Mouse (Mus musculus) intestine, embryonic 14.5 days (tissue): ENCODE measurements around the gene Mmd. TPM values are rescaled to one million over a fixed set of nuclear protein-coding genes. Genes with fewer than 3 reads are reported as not detected.
"Not testable (repeated sequence)": the region's sequence is repeated elsewhere in the genome, so short reads cannot be mapped to it uniquely, and the experiment has no call there.

Experiments
- ATAC-seq: fragments of 200-750 bp; cut with Nextera tagmentation; replicated peaks from 2 replicates; pipeline ENCODE4 v1.8.0; 2017; ENCODE audit warnings: low read depth, moderate number of reproducible peaks, moderate TSS enrichment, moderate library complexity; ENCODE audit not compliant: low FRiP score, low TSS enrichment
- DNase-seq: peaks from one replicate; pipeline ENCODE4 v3.0.0-alpha.2; 2018; ENCODE audit warnings: low spot score
- H3K27ac ChIP-seq: fragments of 300-500 bp; sonication (generic); 2 replicates; pipeline ENCODE4 v1.5.1; 2014; ENCODE audit warnings: low read depth, mild to moderate bottlenecking, control low read depth
- H3K27me3 ChIP-seq: fragments of 300-500 bp; sonication (generic); replicated peaks from 2 replicates; pipeline ENCODE4 v1.6.1; 2014; ENCODE audit warnings: low read length, control low read depth; ENCODE audit not compliant: control insufficient read depth, insufficient read depth
- H3K36me3 ChIP-seq: fragments of 300-500 bp; sonication (generic); 2 replicates; pipeline ENCODE4 v1.6.1; 2014; ENCODE audit warnings: low read length, control low read depth; ENCODE audit not compliant: control insufficient read depth, insufficient read depth
- H3K4me1 ChIP-seq: fragments of 300-500 bp; sonication (generic); replicated peaks from 2 replicates; pipeline ENCODE4 v1.6.1; 2014; ENCODE audit warnings: low read length, control low read depth, mixed read lengths; ENCODE audit not compliant: control insufficient read depth, insufficient read depth
- H3K4me2 ChIP-seq: fragments of 300-500 bp; sonication (generic); 2 replicates; pipeline ENCODE4 v1.6.1; 2014; ENCODE audit warnings: low read length
- H3K4me3 ChIP-seq: fragments of 300-500 bp; sonication (generic); 2 replicates; pipeline ENCODE4 v1.5.1; 2014; ENCODE audit warnings: low read depth, low read length, control low read depth, mixed read lengths
- H3K9ac ChIP-seq: fragments of 300-500 bp; sonication (generic); 2 replicates; pipeline ENCODE4 v1.6.1; 2014; ENCODE audit warnings: mild to moderate bottlenecking, low read length
- H3K9me3 ChIP-seq: fragments of 300-500 bp; sonication (generic); 2 replicates; pipeline ENCODE4 v1.6.1; 2016; ENCODE audit warnings: low read length, control low read depth; ENCODE audit not compliant: control insufficient read depth
- WGBS: fragments of 180-500 bp; shearing (Covaris S2); extraction: QIAGEN DNeasy Blood & Tissue Kit; methylation state at CpG from one replicate; pipeline ENCODE4 v1.1.7; 2014; 5-methylcytosine and 5-hydroxymethylcytosine counted together
- polyA plus RNA-seq: library from polyadenylated mRNA; unstranded; fragments of >200 nt; fragmentation: Nextera tagmentation; extraction: Ambion mirVana; gene quantifications from 2 replicates; pipeline ENCODE4 v1.2.1, GENCODE M21; 2014

Gene Mmd
- polyA plus RNA-seq, 1 experiment from 2014 or later: 35.5 TPM

DNA sequence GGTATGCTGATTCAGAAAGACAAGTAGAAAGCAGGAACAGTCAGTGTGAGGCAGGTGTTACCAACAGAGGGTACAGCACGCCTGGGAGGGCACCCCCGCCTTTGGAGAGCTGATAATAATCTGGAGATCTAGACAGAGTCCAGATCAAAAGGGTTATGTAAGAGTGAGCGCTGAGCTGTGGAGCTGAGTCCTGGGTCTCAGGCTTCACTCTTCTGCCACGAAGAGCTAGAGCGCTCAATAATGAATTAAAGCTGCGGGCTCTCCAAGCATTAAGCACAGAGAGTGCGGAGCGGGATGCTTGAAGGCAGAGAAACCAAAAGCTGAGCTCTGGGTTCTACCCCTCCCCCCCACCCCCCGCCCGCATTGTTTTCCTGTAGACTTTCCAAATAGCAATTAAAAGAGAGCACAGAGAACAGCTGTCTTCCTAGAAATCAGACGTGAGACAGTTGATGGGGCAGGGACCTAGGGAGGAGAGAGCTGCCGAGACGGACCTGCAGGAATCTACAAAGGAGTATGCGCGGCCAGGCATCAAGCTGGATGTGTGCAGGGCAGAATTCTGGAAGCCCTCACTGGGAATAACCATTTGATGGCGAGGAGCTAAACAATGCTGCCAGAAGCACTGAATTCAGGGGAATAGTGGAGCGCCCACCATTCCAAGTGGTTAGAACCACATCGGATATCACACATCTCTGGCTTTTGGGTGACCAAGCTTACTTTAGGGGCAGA lies 20.3 kb downstream of the Mmd start:
- peak; percentile 84 for ATAC-seq

GRCm38 (mm10) chr11:90270132-90270877 lies 21.0 kb downstream of the Mmd start:
- no peak overlapping the region for H3K27ac ChIP-seq
- 78% methylated on average over 11 of the region's 11 CpGs for WGBS
- H3K4me3 ChIP-seq: no peak overlapping the region
- H3K4me2 ChIP-seq: no peak overlapping the region
- H3K36me3 ChIP-seq: peaks cover 58% of the 10 kb centered on the region
- H3K4me1 ChIP-seq: no peaks in the 10 kb centered on the region; the same call in 1 of the 2 replicates
- no peaks in the 10 kb centered on the region for H3K9me3 ChIP-seq
- DNase-seq: no peak
- no peaks in the 10 kb centered on the region for H3K27me3 ChIP-seq
- ATAC-seq: no peak
- no peak overlapping the region for H3K9ac ChIP-seq

More for the DNA sequence above, 20.3 kb downstream of the Mmd start:
- Histone ChIP-seq H3K4me1 (no peaks in the 10 kb centered on the region; the same call in 1 of the 2 replicates), H3K9me3 (no peaks in the 10 kb centered on the region), H3K36me3 (peaks cover 64% of the 10 kb centered on the region), H3K9ac (no peak overlapping the region), H3K4me2 (no peak overlapping the region), H3K27me3 (no peaks in the 10 kb centered on the region), H3K27ac (no peak overlapping the region), H3K4me3 (no peak overlapping the region)
- 54% methylated on average over 18 of the region's 18 CpGs for WGBS
- no peak for DNase-seq

DNA sequence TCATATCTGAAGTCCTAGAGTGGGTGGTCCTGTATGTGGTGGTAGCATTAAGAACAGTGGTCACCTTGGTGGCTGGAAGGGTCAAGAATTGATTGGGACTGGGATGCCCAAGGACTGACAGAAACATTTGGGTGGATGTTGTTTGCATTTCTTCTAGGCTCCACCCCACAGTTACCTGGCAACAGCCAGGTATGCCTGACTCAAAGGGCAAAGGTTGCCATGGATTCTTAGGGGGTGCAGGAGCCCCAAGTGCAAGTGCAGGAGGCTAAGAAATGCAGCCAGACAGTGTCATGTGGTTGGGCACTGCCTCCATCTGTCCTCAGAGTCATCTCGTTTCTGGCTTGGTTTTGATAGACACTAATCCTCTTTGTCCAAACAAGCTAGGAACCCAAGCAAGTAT lies 24.9 kb downstream of the Mmd start:
- H3K27me3 ChIP-seq: no peaks in the 10 kb centered on the region
- no peak for DNase-seq
- no peaks in the 10 kb centered on the region; the same call in 1 of the 2 replicates for H3K4me1 ChIP-seq
- H3K27ac ChIP-seq: no peak overlapping the region
- H3K9ac ChIP-seq: no peak overlapping the region
- no peak overlapping the region for H3K4me2 ChIP-seq
- peaks cover 46% of the 10 kb centered on the region for H3K36me3 ChIP-seq
- no peak overlapping the region for H3K4me3 ChIP-seq
- 52% methylated on average over 1 of the region's 1 CpGs for WGBS
- peak; percentile 59; the same call in 1 of the 2 replicates for ATAC-seq
- H3K9me3 ChIP-seq: no peaks in the 10 kb centered on the region

DNA sequence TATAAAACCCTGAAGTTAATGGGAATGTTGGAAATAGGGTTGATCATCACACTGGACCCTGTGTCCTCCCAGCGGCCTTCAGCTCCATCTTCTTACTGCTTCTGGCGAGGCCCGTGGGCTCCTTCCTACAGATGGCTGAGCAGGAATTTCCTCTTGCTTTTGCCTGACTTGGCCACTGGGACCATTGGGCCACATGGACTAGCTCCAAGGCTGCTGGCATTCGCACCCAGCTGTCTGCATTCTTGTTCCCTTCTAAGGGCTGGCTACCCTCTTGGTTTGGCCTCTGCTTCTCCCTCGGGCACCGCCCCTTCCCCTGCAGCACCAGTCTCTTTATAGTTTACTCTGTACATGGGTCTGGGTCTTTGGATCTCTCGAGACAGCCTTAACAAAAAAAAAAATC lies 26.4 kb downstream of the Mmd start:
- H3K4me1 ChIP-seq: no peaks in the 10 kb centered on the region; the same call in 1 of the 2 replicates
- H3K4me2 ChIP-seq: no peak overlapping the region
- no peak overlapping the region for H3K27ac ChIP-seq
- no peak for DNase-seq
- H3K9ac ChIP-seq: no peak overlapping the region
- no peaks in the 10 kb centered on the region for H3K27me3 ChIP-seq
- WGBS: 80% methylated on average over 7 of the region's 7 CpGs
- ATAC-seq: no peak
- no peaks in the 10 kb centered on the region for H3K9me3 ChIP-seq
- H3K4me3 ChIP-seq: no peak overlapping the region
- peaks cover 40% of the 10 kb centered on the region for H3K36me3 ChIP-seq

GRCm38 (mm10) chr11:90276150-90276549 lies 26.9 kb downstream of the Mmd start:
- Histone ChIP-seq H3K27me3 (no peaks in the 10 kb centered on the region), H3K9ac (no peak overlapping the region), H3K9me3 (no peaks in the 10 kb centered on the region), H3K4me1 (no peaks in the 10 kb centered on the region; the same call in 1 of the 2 replicates), H3K36me3 (peaks cover 35% of the 10 kb centered on the region), H3K4me3 (no peak overlapping the region), H3K4me2 (no peak overlapping the region), H3K27ac (no peak overlapping the region)
- 79% methylated on average over 8 of the region's 8 CpGs for WGBS
- no peak for ATAC-seq
- no peak for DNase-seq

DNA sequence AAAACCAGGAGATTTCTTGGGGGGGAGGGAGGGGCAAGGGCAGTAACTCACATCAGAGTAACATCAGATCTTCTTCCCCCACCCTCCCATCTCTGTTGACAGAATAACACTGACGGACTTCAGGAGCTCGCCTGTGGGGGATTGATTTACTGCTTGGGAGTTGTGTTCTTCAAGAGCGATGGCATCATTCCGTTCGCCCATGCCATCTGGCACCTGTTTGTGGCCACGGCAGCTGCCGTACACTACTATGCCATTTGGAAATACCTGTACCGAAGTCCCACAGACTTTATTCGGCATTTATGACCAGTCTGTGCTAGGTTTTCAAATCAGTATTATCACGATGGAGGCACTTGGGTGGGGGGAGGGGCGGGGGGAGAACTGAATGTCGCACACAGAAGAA lies 27.3 kb downstream of the Mmd start:
- H3K9me3 ChIP-seq: no peaks in the 10 kb centered on the region
- ATAC-seq: no peak
- no peak overlapping the region for H3K4me2 ChIP-seq
- no peaks in the 10 kb centered on the region; the same call in 1 of the 2 replicates for H3K4me1 ChIP-seq
- no peak overlapping the region for H3K4me3 ChIP-seq
- no peak overlapping the region for H3K9ac ChIP-seq
- H3K27me3 ChIP-seq: no peaks in the 10 kb centered on the region
- 83% methylated on average over 12 of the region's 12 CpGs for WGBS
- no peak for DNase-seq
- peaks cover 31% of the 10 kb centered on the region for H3K36me3 ChIP-seq
- H3K27ac ChIP-seq: no peak overlapping the region

GRCm38 (mm10) chr11:90280069-90280468 lies 30.8 kb downstream of the Mmd start:
- DNase-seq: no peak
- H3K27me3 ChIP-seq: no peaks in the 10 kb centered on the region

DNA sequence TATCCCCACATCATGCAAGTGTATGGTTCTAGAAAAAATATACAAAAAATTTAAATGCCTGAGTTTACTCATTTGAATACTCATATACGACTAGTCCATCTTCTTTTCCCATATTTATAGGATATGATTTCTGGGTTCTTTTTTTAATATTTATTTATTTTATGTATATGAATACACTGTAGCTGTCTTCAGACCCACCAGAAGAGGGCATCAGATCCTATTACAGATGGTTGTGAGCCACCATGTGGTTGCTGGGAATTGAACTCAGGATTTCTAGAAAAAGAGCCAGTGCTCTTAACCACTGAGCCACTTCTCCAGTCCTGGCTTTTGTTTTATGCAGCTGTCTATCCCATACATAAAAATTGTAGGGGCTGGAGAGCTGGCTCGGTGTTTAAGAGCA lies 32.7 kb downstream of the Mmd start:
- not testable (repeated sequence) for H3K4me1 ChIP-seq, H3K4me3 ChIP-seq, H3K9me3 ChIP-seq, H3K27ac ChIP-seq, H3K4me2 ChIP-seq, H3K9ac ChIP-seq, H3K27me3 ChIP-seq, ATAC-seq, H3K36me3 ChIP-seq, DNase-seq
- 91% methylated on average over 2 of the region's 2 CpGs for WGBS

More at GRCm38 (mm10) chr11:90280069-90280468, 30.8 kb downstream of the Mmd start:
- peaks cover 18% of the 10 kb centered on the region for H3K36me3 ChIP-seq
- no peaks in the 10 kb centered on the region for H3K4me1 ChIP-seq
- no peak overlapping the region for H3K9ac ChIP-seq
- H3K4me3 ChIP-seq: no peak overlapping the region
- 80% methylated on average over 5 of the region's 5 CpGs for WGBS
- H3K27ac ChIP-seq: no peak overlapping the region
- no peak overlapping the region for H3K4me2 ChIP-seq
- H3K9me3 ChIP-seq: no peaks in the 10 kb centered on the region
- ATAC-seq: no peak
